Mouse (Mus musculus) left cerebral cortex, postnatal 36 days (tissue): Measurements from ENCODE around the gene Ube2r2. TPM values are rescaled to one million over a fixed set of nuclear protein-coding genes. Genes with fewer than 3 reads are reported as not detected.
A peak's percentile ranks its signal among the peaks of the same experiment; 100 is the strongest.

ENCODE experiments used
- DNase-seq, 2 experiments: peaks; one replicate each; pipeline ENCODE4 v3.0.0; 2021 to 2022; ENCODE audit warnings: low spot score in 2 of 2, mixed read lengths in 1 of 2
- intact Hi-C: fragments of 180-260 bp; cut with DNase I; formaldehyde crosslinking; loops from one replicate; pipeline ENCODE4 v1.15.1; 2025
- total RNA-seq, 2 experiments: library from RNA; stranded (reverse); gene quantifications; 2 replicates each; pipeline ENCODE4 v1.2.3; 2021

The Ube2r2 gene
- total RNA-seq, 2 experiments from 2014 or later, result 78.0 to 80.2 TPM

GRCm38 (mm10) chr4:41164974-41165373 lies 29.4 kb downstream of the Ube2r2 start:
- DNase-seq, result no peak
- intact Hi-C loops, result loop anchor here (5.0 kb wide), 1 partner anchor 113 kb away; no protein-coding TSS in a partner anchor

DNA sequence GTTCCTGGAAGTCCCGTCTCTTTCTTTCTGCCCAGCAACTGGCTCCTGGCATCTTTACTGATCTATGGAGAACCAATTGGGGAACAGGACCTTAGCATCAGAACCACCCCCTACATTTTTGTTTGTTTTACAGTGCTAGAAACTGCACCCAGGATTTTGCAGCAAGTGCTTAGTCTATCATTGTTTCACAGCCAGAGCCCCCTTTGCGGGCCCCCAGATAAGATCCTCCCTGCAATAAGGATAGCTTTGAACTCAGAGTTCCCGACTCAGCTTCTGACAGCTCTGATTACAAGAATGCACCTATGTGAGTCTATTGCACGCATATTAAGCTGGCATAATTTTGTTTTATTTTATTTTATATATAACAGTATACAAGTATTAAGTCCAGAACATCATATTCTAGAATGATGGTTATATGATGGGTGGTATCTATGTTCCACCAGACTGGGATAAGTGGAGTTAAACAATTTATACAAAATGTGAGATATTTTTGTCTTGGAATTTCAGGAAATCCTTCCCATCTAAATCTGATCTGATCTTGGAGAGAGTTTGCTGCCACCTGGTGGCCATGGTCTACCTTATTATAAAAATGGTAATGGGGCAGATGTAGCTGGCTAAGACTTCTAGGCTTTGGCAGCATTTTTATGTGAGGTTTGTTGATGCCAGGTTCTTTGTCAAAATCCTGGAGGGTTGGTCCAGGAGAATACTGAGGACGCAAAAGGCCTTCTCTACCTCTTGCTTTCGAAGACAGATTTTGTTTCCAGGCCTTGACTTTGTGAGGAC lies 30.3 kb downstream of the Ube2r2 start:
- DNase-seq, result peak; percentile 61 to 67
- intact Hi-C loops, result loop anchor here (2.0 to 5.0 kb wide), 2 partner anchors 31 to 114 kb away; partner anchors contain the start of gene Ube2r2

- intact Hi-C loops, result no loop called here
- DNase-seq, result no peak
Observed at GRCm38 (mm10) chr4:41170970-41171369, 35.4 kb downstream of the Ube2r2 start.

DNA sequence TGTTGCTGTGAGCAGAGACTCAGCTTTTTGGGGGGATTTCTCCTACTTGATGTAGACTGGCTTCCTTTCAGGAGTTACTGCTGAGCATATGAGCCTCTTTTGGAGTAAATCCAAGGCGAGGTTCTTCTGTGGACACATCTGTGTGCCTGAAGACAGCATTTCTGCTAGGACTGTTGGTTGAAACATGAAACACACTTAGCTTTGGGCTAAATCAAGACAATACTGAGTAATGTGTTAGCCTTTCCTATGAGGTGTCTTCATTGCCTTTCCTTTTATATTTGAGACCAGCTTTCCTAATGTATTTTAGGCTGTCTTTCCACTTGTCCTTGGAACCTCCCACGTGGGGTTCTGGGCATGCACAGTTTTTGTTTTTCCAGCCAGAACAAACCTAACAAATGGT lies 39.1 kb downstream of the Ube2r2 start:
- intact Hi-C loops, result no loop called here
- DNase-seq, result no peak

- DNase-seq, result no peak
- intact Hi-C loops, result no loop called here
Observed at GRCm38 (mm10) chr4:41179825-41180725, 44.5 kb downstream of the Ube2r2 start.

DNA sequence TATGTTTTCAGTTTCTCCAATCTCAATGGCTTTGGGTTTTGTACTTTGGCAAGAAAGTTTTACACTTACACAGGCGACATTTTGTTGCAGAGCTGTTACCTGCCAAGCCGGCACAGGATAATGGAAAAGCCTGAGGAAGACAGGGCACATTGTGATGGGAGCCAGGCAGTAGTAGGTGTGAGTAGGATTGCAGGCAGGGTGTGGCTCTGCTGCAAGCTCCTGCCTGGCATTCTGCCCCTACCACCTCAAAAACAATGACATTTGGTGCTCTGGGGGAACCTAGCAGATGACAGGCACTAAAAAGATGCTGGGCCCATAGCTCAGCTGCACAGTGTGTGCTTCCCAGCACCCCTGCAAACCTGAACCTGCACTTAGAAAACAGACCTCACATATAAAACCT lies 54.3 kb downstream of the Ube2r2 start:
- intact Hi-C loops, result no loop called here
- DNase-seq, result peak in 1 of 2 experiments; percentile 35

GRCm38 (mm10) chr4:41192544-41193512 lies 57.3 kb downstream of the Ube2r2 start:
- DNase-seq, result no peak
- intact Hi-C loops, result no loop called here

- intact Hi-C loops, result no loop called here
- no peak for DNase-seq
Observed at GRCm38 (mm10) chr4:41195328-41195727, 59.8 kb downstream of the Ube2r2 start.

DNA sequence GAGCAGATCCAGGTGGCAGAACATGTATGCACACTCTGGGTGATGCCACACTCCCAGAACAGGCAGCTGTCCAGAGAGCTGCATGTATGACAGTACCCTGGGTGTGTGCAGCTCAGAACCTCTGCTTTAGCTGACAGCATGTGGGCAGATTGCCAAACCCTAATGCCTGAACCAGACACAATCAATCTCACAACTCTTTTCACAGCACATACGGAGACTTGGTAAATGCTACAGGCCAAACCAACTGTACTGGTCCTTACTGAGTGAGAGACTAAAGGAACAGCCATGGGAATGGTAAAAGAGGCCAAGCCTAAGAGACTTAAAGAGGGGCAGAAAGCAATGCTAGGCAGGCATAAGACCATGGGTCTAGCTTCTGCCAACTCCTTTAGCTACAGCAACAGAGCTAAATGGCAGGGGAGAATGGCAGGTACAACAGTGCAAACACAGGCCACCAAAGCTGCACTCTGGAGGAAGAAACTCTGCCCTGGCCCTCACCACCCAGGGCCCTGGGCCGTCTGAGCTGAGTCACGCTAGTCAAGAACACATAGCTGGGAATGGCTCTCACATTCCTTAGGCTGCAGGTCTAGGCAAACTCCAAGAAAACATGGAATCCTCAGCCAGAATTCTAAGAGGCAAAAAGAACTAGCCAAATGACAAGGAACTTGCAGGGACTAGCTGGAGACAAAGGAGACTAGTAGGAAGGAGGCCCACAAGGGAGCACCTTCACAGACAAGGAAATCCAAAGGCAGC lies 61.5 kb downstream of the Ube2r2 start:
- intact Hi-C loops, result no loop called here
- no peak for DNase-seq

- no peak for DNase-seq
- intact Hi-C loops, result no loop called here
Observed at GRCm38 (mm10) chr4:41202135-41202534, 66.6 kb downstream of the Ube2r2 start.

DNA sequence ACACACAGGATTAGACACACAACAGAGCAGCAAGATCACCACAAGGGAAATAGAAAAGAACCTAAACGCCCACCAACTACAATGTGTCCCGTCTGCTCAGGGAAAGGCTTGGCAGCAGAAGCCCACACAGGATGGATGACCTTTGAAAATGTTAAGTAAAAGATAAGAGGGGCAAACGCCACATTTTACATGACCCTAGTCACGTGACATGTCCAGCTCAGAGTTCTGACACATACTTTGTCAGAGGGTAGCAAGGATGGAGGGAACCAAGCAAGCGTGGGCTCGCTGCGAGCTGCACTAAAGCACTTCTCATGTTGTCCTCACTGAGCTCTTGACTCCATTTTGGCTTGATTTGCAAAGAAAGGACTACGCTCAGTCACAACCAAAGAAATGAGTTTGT lies 70.2 kb downstream of the Ube2r2 start:
- no peak for DNase-seq
- intact Hi-C loops, result no loop called here

DNA sequence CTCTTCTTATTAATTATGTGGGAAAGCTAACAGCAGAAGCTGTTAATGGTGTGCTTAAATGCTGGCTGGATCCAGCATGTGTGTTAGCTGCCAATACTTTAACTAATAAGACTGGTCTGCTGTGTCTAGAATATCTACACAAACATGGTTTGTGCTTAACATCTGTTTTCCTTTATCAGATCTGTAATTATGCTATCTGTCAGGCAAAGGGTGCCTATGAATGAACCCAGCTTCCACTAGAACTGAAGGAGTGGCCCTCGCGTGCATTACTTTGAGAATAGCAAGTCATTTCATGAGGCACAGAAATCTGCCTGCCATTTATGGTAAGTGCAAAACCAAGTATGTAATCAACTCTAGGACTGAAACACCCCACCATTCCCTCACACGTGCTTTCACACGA lies 72.5 kb downstream of the Ube2r2 start:
- no peak for DNase-seq
- intact Hi-C loops, result no loop called here

DNA sequence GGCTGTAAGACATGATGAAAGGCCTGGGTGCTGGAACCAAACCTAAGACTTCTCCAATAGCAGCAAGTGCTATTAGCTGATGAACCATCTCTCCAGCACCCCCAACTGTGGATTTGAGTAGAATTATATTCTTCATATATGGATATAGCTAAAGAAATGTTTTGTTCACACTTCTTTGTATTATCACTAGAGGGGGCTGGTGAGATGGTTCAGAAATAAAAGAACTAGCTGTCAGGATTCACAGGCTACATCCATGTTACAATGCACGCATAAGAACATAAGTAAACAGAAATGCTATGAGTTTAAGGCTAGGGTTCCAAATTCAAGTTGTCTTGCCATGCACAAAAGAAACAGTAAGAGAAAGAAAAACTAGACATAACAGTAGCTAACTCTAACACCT lies 89.9 kb downstream of the Ube2r2 start:
- DNase-seq, result no peak
- intact Hi-C loops, result loop anchor here (5.0 kb wide), 1 partner anchor 62 kb away; no protein-coding TSS in a partner anchor

DNA sequence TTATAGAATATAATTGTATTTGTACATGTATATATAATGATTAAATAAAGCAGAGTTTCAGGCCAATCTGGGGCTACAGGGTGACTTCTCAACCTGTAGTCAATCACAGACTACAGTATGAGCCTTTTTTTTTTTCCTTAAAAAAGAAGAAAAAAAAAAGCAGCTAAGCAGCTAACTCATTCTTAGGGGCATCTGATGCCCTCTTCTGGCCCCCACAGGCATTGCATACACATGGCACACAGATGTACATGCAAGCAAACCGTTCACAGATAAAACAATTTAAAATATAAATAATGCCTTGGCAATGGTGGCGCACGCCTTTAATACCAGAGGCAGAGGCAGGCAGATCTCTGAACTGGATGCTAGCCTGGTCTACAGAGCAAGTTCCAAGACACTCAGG lies 90.8 kb downstream of the Ube2r2 start:
- intact Hi-C loops, result loop anchor here (5.0 kb wide), 1 partner anchor 61 kb away; no protein-coding TSS in a partner anchor
- DNase-seq, result peak; percentile 15 to 28

DNA sequence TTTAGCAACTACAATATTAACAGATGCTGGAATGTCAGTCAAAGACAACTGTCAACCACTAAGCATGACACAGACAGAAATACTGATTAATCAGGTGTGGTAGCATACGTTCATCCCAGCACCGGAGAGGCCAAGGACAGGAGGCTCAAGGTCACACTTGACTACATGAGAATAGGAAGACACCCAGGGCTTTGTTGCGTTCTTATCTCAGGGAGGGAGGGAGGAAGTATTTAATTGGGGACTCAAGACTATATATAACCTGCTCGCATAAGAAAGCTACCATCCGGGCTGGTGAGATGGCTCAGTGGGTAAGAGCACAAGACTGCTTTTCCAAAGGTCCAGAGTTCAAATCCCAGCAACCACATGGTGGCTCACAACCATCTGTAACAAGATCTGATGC lies 100.1 kb downstream of the Ube2r2 start:
- intact Hi-C loops, result no loop called here
- no peak for DNase-seq

GRCm38 (mm10) chr4:41240916-41241315 lies 105.4 kb downstream of the Ube2r2 start:
- no peak for DNase-seq

More at GRCm38 (mm10) chr4:41240916-41241315, 105.4 kb downstream of the Ube2r2 start:
- intact Hi-C loops, result no loop called here
